ENCODE assay signal across 8 mouse cellular contexts in the genomic region with DNA sequence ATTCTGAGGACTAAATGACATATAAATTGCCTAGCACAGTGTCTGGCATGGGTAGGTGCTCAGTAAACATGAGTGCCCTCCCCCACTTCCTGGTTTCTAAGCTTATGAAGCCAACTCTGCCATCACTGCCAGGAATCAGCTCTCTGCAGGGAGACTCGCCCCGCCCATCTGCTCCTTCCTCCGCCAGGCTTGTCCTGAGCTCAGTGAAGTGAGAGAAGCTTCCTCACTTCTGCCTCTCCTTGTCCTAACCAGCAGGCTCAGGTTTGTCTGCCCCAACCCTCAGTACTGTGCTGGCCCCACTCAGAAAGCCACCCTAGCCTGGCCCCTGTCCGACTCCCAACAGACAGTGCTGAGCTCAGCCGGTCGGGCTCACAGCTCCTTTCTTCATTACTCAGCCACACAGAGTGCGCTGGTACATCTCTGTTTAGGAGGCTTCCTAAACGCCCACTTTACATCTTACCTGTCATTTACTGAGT. TPM values are rescaled to one million over a fixed set of nuclear protein-coding genes. Genes with fewer than 3 reads are reported as not detected.
DNase-seq lines count a peak whose midpoint lies in the region; ATAC-seq and TF ChIP-seq lines count a peak whose summit lies in the region.

No protein-coding gene starts in this region.

- 34% methylated on average over 8 of the region's 8 CpGs for WGBS in heart, adult 2 months
- WGBS in kidney, postnatal 0 days = 10% methylated on average over 8 of the region's 8 CpGs
- WGBS in liver, embryonic 14.5 days (ENCODE audit: insufficient replicate concordance) = 11% methylated on average over 8 of the region's 8 CpGs

- peak; percentile 93 for ATAC-seq in CD4-positive, CD25-positive, alpha-beta regulatory T cell, adult 4 months
- ATAC-seq in kidney, postnatal 0 days (replicated peaks; ENCODE audit: low FRiP score, low read depth) = peak; percentile 78; the same call in 1 of the 2 replicates
- ATAC-seq in liver, embryonic 14.5 days (ENCODE audit: insufficient read depth) = peak; percentile 48; the same call in 1 of the 2 replicates

- no peak for TF ChIP-seq EP300 in heart, adult 2 months (IDR thresholded peaks at IDR 0.05; ENCODE audit: insufficient read depth, low read depth, low read length)
- no peak for TF ChIP-seq EP300 in liver, embryonic 14.5 days (IDR thresholded peaks at IDR 0.05; ENCODE audit: low read depth)

- TF ChIP-seq POLR2A in heart, adult 2 months (IDR thresholded peaks at IDR 0.05; ENCODE audit: insufficient read depth, low read depth, low read length) = no peak

- H3K27ac ChIP-seq in heart, adult 2 months = peak overlapping the region; percentile 49
- H3K27ac ChIP-seq in kidney, postnatal 0 days = peak overlapping the region; percentile 84
- H3K27ac ChIP-seq in liver, embryonic 14.5 days = no peak overlapping the region

- intact Hi-C loops in heart, adult 2 months (cut with DNase I) = no loop called here

- no peak for TF ChIP-seq CTCF in heart, adult 2 months (IDR thresholded peaks at IDR 0.05)
- TF ChIP-seq CTCF in kidney, postnatal 0 days (IDR thresholded peaks at IDR 0.05; ENCODE audit: low read depth) = no peak
- no peak for TF ChIP-seq CTCF in liver, embryonic 14.5 days (IDR thresholded peaks at IDR 0.05; ENCODE audit: low read depth)

- peaks cover 6% of the 10 kb centered on the region for H3K36me3 ChIP-seq in heart, adult 2 months (ENCODE audit: control insufficient read depth, insufficient read depth, low read length)
- H3K36me3 ChIP-seq in kidney, postnatal 0 days (ENCODE audit: insufficient read depth, low read length) = 0 out of 2 replicates have a peak, but pooled peaks cover 6% of the 10 kb centered on the region
- no peaks in the 10 kb centered on the region for H3K36me3 ChIP-seq in liver, embryonic 14.5 days (replicated peaks; ENCODE audit: control insufficient read depth, insufficient read depth, low read depth)

- no peaks in the 10 kb centered on the region for H3K79me2 ChIP-seq in heart, adult 2 months (replicated peaks; ENCODE audit: control insufficient read depth, insufficient read depth, low read length)

- DNase-seq in 416B (ENCODE audit: low read depth) = peak; percentile 73
- DNase-seq in cerebellum, adult 8-10 months = peak; percentile 85
- peak; percentile 62 to 79 for DNase-seq in heart, adult 2 months
- DNase-seq in kidney, postnatal 0 days (ENCODE audit: low spot score) = peak; percentile 85
- peak in 1 of 3 experiments; percentile 34 for DNase-seq in liver, embryonic 14.5 days (ENCODE audit: low read depth in 3 of 3, low spot score in 3 of 3)
- DNase-seq in right cerebral cortex, postnatal 14 days = peak; percentile 59
- DNase-seq in yolk sac, embryonic 10.5 days (ENCODE audit: low spot score) = no peak

- H3K4me1 ChIP-seq in heart, adult 2 months (ENCODE audit: control insufficient read depth, insufficient read depth, low read length) = peaks cover 11% of the 10 kb centered on the region
- peaks cover 27% of the 10 kb centered on the region for H3K4me1 ChIP-seq in kidney, postnatal 0 days (replicated peaks; ENCODE audit: insufficient read depth, low read length)
- peaks cover 6 to 25% of the 10 kb centered on the region in 2 experiments; a peak in 3 of 4 replicates for H3K4me1 ChIP-seq in liver, embryonic 14.5 days (replicated peaks; ENCODE audit: control insufficient read depth in 2 of 2, insufficient read depth in 2 of 2, low read length in 1 of 2)

- peak overlapping the region; percentile 44 for H3K4me2 ChIP-seq in kidney, postnatal 0 days (ENCODE audit: low read length)
- H3K4me2 ChIP-seq in liver, embryonic 14.5 days (ENCODE audit: low read depth) = peak overlapping the region; percentile 45

- H3K4me3 ChIP-seq in heart, adult 2 months = no peak overlapping the region
- H3K4me3 ChIP-seq in kidney, postnatal 0 days (replicated peaks; ENCODE audit: low read depth, low read length) = no peak overlapping the region
- H3K4me3 ChIP-seq in liver, embryonic 14.5 days (ENCODE audit: insufficient read depth in 1 of 2, low read depth in 2 of 2, low read length in 2 of 2) = no peak overlapping the region; a peak in 1 of 4 replicates

- no peak overlapping the region; the same call in 1 of the 2 replicates for H3K9ac ChIP-seq in heart, adult 2 months (ENCODE audit: low read depth, low read length)
- peak overlapping the region; percentile 6; the same call in 1 of the 2 replicates for H3K9ac ChIP-seq in kidney, postnatal 0 days (ENCODE audit: low read depth, low read length)
- H3K9ac ChIP-seq in liver, embryonic 14.5 days (replicated peaks) = no peak overlapping the region

- H3K9me3 ChIP-seq in kidney, postnatal 0 days (replicated peaks; ENCODE audit: low read length) = no peaks in the 10 kb centered on the region
- no peaks in the 10 kb centered on the region for H3K9me3 ChIP-seq in liver, embryonic 14.5 days (ENCODE audit: control insufficient read depth, low read length)

- no peaks in the 10 kb centered on the region for H3K27me3 ChIP-seq in heart, adult 2 months (ENCODE audit: control insufficient read depth, insufficient read depth, low read length)
- no peaks in the 10 kb centered on the region for H3K27me3 ChIP-seq in kidney, postnatal 0 days (ENCODE audit: insufficient read depth, low read length)
- no peaks in the 10 kb centered on the region for H3K27me3 ChIP-seq in liver, embryonic 14.5 days (ENCODE audit: control insufficient read depth, insufficient read depth, low read length)

RNA-seq across cellular contexts. Expression of a gene that starts 59.9 kb away (rescaled TPM):
- polyA plus RNA-seq in CD4-positive, CD25-positive, alpha-beta regulatory T cell, adult 4 months (2017; shearing (Covaris generic)) = 10 to 100 TPM; 17.1 to 21.3 TPM
- total RNA-seq in heart, adult 2 months (2021) = 10 to 100 TPM; 11.0 to 12.9 TPM
- 11.6 and 14.3 TPM in 2 replicates for polyA plus RNA-seq in heart, adult 2 months (2012; rRNA removed)
- 18.5 and 18.9 TPM in 2 replicates for polyA plus RNA-seq in kidney, postnatal 0 days (2015; fragmentation: Nextera tagmentation; extraction: Ambion mirVana)
- 1.7 and 1.9 TPM in 2 replicates for polyA plus RNA-seq in liver, embryonic 14.5 days (2012; rRNA removed)
- polyA plus RNA-seq in liver, embryonic 14.5 days (2014; fragmentation: Nextera tagmentation; extraction: Ambion mirVana) = 2.4 and 4.2 TPM in 2 replicates
